8 mouse cellular contexts compared by ENCODE assay signal in genomic region chr10:74935016-74935415, GRCm38 (mm10). TPM values are rescaled to one million over a fixed set of nuclear protein-coding genes. Genes with fewer than 3 reads are reported as not detected.
A peak's percentile ranks its signal among the peaks of the same experiment; 100 is the strongest.
DNase-seq lines count a peak whose midpoint lies in the region; ATAC-seq and TF ChIP-seq lines count a peak whose summit lies in the region.

No protein-coding gene starts in this region.

- no peak overlapping the region for H3K27ac ChIP-seq in heart, postnatal 0 days (ENCODE audit: low read depth)
- no peak overlapping the region for H3K27ac ChIP-seq in spleen, adult 2 months (ENCODE audit: insufficient read depth, low read length)
- no peak overlapping the region for H3K27ac ChIP-seq in forebrain, embryonic 16.5 days (ENCODE audit: low read length)

- DNase-seq in heart, postnatal 0 days (ENCODE audit: low spot score): no peak
- DNase-seq in heart, postnatal 25 days (ENCODE audit: low spot score): no peak
- no peak for DNase-seq in spleen, adult 2 months (ENCODE audit: low read depth in 1 of 2, low spot score in 2 of 2)
- no peak for DNase-seq in spleen, adult 18-20 months
- DNase-seq in forelimb bud, embryonic 11.5 days (ENCODE audit: low read depth, low spot score): peak; percentile 30
- peak; percentile 46 for DNase-seq in splenic B cell, adult 2 months (ENCODE audit: low read depth, low spot score)
- DNase-seq in layer of hippocampus, adult 9-11 months: no peak

- H3K27me3 ChIP-seq in heart, postnatal 0 days (ENCODE audit: control insufficient read depth, insufficient read depth, low read length): no peaks in the 10 kb centered on the region
- H3K27me3 ChIP-seq in spleen, adult 2 months (ENCODE audit: control insufficient read depth, insufficient read depth, low read length): no peaks in the 10 kb centered on the region
- H3K27me3 ChIP-seq in splenic B cell, adult 2 months (ENCODE audit: control insufficient read depth, insufficient read depth, low read length, poor library complexity, severe bottlenecking): no peaks in the 10 kb centered on the region
- H3K27me3 ChIP-seq in forebrain, embryonic 16.5 days (replicated peaks; ENCODE audit: control insufficient read depth, insufficient read depth, low read length): no peaks in the 10 kb centered on the region

- peak; percentile 35 for TF ChIP-seq CTCF in heart, postnatal 0 days (IDR thresholded peaks at IDR 0.05; ENCODE audit: low read depth)
- TF ChIP-seq CTCF in spleen, adult 2 months (IDR thresholded peaks at IDR 0.05; ENCODE audit: extremely low read depth, insufficient read depth, insufficient read length, insufficient replicate concordance): peak; percentile 5; the same call in 1 of the 2 replicates

- 24% methylated on average over 6 of the region's 6 CpGs for WGBS in heart, postnatal 0 days
- WGBS in spleen, adult 2 months: 36% methylated on average over 6 of the region's 6 CpGs
- 27% methylated on average over 6 of the region's 6 CpGs for WGBS in forebrain, embryonic 16.5 days

- H3K4me1 ChIP-seq in heart, postnatal 0 days (ENCODE audit: control insufficient read depth, insufficient read depth): no peaks in the 10 kb centered on the region
- H3K4me1 ChIP-seq in spleen, adult 2 months (ENCODE audit: control insufficient read depth, insufficient read depth, insufficient read length): no peaks in the 10 kb centered on the region
- H3K4me1 ChIP-seq in forebrain, embryonic 16.5 days (replicated peaks; ENCODE audit: control insufficient read depth, insufficient read depth, low read length): peaks cover 7% of the 10 kb centered on the region

- H3K9me3 ChIP-seq in heart, postnatal 0 days (replicated peaks; ENCODE audit: control insufficient read depth, low read length): no peaks in the 10 kb centered on the region
- no peaks in the 10 kb centered on the region for H3K9me3 ChIP-seq in forebrain, embryonic 16.5 days (ENCODE audit: control insufficient read depth, low read length)

- H3K36me3 ChIP-seq in heart, postnatal 0 days (replicated peaks; ENCODE audit: control insufficient read depth, insufficient read depth, low read length): no peaks in the 10 kb centered on the region
- H3K36me3 ChIP-seq in spleen, adult 2 months (ENCODE audit: control insufficient read depth, insufficient read depth, low read length): no peaks in the 10 kb centered on the region
- no peaks in the 10 kb centered on the region for H3K36me3 ChIP-seq in splenic B cell, adult 2 months (ENCODE audit: control insufficient read depth, insufficient read depth, low read length, poor library complexity, severe bottlenecking)
- H3K36me3 ChIP-seq in forebrain, embryonic 16.5 days (ENCODE audit: control insufficient read depth, insufficient read depth): no peaks in the 10 kb centered on the region

- no peak for ATAC-seq in heart, postnatal 0 days (ENCODE audit: insufficient read depth, low read depth)
- ATAC-seq in forebrain, embryonic 16.5 days: no peak

- no peak overlapping the region for H3K4me2 ChIP-seq in heart, postnatal 0 days (ENCODE audit: low read depth, low read length)
- no peak overlapping the region for H3K4me2 ChIP-seq in forebrain, embryonic 16.5 days (ENCODE audit: low read length)

- no peak for TF ChIP-seq POLR2A in spleen, adult 2 months (IDR thresholded peaks at IDR 0.05; ENCODE audit: low read depth, low read length)

- TF ChIP-seq EP300 in heart, postnatal 0 days (IDR thresholded peaks at IDR 0.05; ENCODE audit: low read depth): no peak

- H3K9ac ChIP-seq in heart, postnatal 0 days (replicated peaks; ENCODE audit: low read depth, low read length): no peak overlapping the region
- no peak overlapping the region for H3K9ac ChIP-seq in forebrain, embryonic 16.5 days (replicated peaks; ENCODE audit: low read depth, low read length)

- intact Hi-C loops in heart, postnatal 25 days (cut with DNase I): loop anchor here (5.0 kb wide), 1 partner anchor 217 kb away; no protein-coding TSS in a partner anchor

- H3K4me3 ChIP-seq in heart, postnatal 0 days (ENCODE audit: low read depth, low read length): no peak overlapping the region
- no peak overlapping the region for H3K4me3 ChIP-seq in spleen, adult 2 months (ENCODE audit: extremely low read depth, insufficient read depth, insufficient read length)
- no peak overlapping the region for H3K4me3 ChIP-seq in forebrain, embryonic 16.5 days (replicated peaks; ENCODE audit: low read length)

RNA-seq across cellular contexts. Expression of gene Gnaz, which starts 32.0 kb away (rescaled TPM):
- total RNA-seq in heart, postnatal 0 days (2014; rRNA removed; ENCODE audit: low replicate concordance): 2.1 and 2.4 TPM in 2 replicates
- 0.38 and 0.44 TPM in 2 replicates for polyA plus RNA-seq in heart, postnatal 0 days (2015; fragmentation: Nextera tagmentation; extraction: Ambion mirVana)
- total RNA-seq in heart, postnatal 25 days (2021): under 1 TPM; 0.67 to 0.68 TPM
- 5.3 and 10.8 TPM in 2 replicates for polyA plus RNA-seq in spleen, adult 2 months (2012; rRNA removed)
- 43.9 and 54.3 TPM in 2 replicates for polyA plus RNA-seq in forebrain, embryonic 16.5 days (2015; fragmentation: Nextera tagmentation; extraction: Ambion mirVana)

Comparison
In these comparisons a context has a peak if more than half of its experiments do, and no peak if none do; other contexts are left out.
1. DNase-seq: peak in forelimb bud, embryonic 11.5 days (single experiment) and splenic B cell, adult 2 months (single experiment); none in heart, postnatal 0 days (single experiment), heart, postnatal 25 days (single experiment), spleen, adult 2 months (0 of 2), spleen, adult 18-20 months (0 of 2) and layer of hippocampus, adult 9-11 months (single experiment).